Mouse (Mus musculus) cerebellum, adult 11 months (tissue): ENCODE data around the gene Coq6.

Experiments
- DNase-seq: peaks from one replicate; pipeline ENCODE4 v3.0.0; 2022

Gene Coq6

DNA sequence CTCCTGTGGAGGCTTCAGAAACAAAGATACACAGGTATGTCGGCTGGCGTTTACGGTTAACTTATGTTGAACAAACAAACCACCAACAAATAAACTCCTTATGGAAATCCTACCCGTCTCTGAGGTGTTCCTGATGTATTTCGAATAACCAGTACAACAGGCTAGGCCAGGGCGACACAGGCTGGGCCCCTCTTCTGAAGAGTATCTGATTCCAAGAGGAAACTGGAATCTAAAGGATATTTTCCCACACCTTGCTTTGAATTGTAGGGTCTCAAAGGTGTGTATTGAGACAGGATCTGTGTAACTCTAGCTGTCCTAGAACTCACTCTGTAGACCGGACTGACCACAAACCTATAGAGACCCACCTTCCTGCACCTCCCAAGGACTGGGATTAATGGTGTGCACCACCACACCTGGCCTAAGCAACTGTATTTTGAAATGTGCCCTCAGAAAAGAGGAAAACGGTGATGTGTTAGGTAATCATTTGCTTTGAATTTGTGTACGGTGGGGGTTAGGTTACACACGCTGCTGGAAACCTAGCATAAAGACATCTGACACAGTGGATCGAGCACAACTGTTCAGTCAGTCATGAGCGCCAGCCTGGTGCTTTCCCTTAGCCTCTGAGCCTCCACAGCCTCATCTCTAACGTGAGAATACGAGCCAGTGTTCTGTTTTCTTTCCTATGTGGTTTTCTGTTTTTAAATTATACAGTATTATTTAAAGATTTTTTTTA lies 35.7 kb downstream of the Coq6 start:
- no peak for DNase-seq

DNA sequence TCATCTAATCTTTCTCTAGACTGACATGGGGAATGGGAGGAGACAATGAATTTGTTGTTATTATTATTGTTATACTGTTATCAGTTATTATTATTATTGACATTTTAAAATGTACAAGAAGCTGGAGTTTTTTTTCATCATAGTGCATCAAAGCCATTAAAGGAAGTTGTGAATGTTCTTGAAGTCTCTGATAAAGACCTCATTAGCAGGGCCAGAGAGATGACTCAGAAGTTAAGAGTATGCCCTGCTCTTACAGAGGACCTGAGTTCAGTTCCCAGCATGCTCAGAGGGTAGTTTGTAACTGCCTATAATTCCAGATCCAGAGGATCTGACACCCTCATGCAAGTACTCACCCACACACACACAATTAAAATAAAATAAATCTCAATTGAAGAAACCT lies 36.2 kb downstream of the Coq6 start:
- no peak for DNase-seq

DNA sequence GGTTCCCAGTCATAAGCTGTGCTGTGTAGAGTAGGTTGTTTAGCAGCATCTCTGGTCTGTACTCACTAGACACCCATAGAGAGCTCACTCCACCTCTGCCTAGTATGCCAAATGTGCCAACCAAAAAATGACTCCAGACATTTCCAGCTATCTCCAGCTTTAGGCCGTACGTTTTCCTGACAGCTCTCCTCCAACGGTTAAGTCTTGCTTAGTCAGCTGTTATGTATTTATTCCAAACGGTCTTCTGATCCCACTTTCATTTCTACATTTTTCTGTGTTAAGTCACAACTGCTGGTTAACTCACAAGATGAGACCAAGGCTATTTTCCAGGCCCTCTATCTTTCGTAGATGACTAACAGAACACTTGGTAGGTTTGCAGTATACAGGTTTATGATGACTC lies 37.2 kb downstream of the Coq6 start:
- DNase-seq: no peak

DNA sequence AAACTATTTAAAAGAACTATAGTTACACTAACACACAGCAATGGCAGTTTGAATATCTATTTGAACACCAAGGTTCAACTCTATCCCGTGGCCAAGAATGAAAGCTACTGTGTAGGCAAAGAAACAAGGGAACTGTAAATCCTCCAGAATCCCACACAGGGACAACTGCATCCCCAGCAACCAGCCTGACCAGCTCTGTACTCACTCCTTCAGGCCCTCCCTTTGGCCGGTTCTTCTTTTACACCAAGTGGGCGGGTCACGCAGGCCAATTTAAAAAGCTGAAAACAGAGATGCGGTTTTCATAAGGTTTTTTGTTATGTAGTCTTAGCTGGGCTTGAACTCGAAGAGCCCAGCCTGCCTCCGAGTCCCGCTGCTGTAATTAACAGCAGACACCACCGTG lies 37.7 kb downstream of the Coq6 start:
- no peak for DNase-seq

DNA sequence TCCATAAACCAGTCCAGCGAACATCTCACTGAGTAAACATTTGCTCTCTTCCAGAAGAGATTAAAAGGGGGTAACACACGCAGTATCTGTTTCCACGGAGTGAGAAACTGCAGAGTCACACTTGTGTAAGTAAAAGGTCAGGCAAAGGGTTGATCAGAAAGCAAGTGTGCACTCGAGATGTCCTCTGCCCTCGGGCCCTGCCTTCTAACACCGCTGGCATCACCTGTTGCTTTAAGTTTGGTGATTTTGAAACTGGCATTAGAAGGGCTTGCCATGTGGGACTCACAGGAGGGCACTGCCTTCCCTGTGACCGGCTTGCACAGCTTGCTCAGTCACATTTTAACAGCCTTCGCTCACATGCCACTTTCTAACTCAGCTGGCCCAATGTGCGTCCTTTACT lies 38.2 kb downstream of the Coq6 start:
- DNase-seq: no peak

DNA sequence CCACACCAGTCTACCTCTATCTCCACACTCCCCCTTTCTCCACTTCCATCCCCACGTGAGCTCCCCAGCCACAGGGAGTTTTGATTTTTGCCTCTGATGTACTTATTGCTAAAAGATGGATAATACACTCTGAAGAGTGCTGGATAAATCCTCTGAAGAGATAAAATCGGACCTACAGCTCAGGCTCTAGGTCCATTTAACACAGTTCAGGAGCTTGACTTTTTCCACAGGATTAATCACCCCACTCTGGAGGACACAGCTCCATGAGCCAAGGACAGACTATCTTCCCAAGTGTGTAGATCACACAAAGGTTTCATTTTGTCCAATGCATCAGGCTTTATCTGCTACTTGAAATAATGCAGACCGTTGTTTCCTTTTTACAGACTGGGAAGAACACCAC lies 38.6 kb downstream of the Coq6 start:
- DNase-seq: no peak

DNA sequence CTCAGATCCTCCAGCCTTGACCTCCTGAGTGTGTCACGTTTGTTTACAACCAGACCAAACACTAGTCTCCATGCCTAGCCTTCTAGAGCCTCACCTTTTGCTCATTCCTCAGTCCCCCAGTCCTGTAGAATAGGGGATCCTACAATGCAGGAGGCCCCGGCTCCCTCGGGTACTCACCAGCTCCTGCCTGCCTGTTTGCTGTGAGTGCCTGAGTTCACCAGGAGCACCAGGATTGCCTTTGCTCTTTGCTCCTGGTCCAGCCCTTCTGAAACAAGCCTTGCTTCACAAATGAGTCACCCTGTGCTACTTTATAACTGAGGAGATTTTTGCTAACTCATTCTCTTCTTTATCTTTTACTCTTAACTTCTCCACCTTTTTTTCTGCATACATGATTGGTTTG lies 39.2 kb downstream of the Coq6 start:
- DNase-seq: no peak

DNA sequence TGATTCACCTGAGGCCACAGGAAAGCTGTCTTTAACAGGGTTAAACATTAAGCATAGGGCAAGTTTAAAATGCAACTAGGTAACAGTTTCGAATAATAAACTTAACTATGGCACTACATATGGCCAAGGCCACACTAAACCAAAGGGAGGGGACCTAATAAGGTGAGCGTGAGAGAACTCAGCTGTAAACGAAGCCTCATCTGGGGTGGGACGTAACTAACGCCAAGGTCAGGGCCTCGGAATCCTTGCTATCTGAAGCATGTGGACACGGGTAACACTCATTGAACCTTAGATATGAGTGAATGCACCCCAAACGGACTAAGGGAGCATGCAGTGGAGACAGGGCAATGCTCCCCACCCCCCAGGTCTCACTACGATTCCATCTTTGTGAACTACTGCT lies 41.5 kb downstream of the Coq6 start:
- no peak for DNase-seq

DNA sequence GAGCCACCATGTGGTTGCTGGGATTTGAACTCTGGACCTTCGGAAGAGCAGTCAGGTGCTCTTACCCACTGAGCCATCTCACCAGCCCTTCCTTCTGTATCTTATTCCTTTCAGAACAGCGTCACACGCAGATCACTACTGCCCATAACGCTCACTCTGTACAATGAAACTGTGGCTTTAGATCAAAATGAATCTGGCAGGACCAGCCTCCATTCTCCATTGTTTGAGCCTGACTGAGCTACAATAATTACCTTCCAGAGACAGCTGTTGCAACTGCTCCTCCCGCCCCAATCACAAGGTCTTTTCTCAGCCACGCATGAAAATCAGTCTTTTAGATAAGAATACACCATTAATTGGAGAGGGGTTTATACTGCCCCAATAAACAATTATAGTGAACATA lies 43.1 kb downstream of the Coq6 start:
- DNase-seq: no peak

DNA sequence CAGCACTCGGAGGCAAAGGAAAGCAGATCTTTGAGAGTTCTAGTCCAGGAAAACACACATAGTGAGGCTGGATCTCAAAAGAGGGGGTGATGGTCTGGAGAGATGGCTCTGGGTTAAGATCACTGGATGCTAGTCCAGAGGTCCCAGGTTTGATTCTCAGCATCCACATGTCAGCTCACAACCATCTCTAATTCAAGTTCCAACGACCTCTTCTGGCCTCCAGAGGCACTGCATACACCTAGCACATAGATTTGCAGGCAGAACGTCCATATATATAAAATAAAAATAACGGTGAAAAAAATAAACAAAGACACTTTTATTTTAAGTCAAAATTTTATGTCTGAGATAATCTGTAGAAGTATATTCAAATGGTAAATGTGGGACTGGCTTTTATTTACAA lies 45.8 kb downstream of the Coq6 start:
- DNase-seq: no peak

DNA sequence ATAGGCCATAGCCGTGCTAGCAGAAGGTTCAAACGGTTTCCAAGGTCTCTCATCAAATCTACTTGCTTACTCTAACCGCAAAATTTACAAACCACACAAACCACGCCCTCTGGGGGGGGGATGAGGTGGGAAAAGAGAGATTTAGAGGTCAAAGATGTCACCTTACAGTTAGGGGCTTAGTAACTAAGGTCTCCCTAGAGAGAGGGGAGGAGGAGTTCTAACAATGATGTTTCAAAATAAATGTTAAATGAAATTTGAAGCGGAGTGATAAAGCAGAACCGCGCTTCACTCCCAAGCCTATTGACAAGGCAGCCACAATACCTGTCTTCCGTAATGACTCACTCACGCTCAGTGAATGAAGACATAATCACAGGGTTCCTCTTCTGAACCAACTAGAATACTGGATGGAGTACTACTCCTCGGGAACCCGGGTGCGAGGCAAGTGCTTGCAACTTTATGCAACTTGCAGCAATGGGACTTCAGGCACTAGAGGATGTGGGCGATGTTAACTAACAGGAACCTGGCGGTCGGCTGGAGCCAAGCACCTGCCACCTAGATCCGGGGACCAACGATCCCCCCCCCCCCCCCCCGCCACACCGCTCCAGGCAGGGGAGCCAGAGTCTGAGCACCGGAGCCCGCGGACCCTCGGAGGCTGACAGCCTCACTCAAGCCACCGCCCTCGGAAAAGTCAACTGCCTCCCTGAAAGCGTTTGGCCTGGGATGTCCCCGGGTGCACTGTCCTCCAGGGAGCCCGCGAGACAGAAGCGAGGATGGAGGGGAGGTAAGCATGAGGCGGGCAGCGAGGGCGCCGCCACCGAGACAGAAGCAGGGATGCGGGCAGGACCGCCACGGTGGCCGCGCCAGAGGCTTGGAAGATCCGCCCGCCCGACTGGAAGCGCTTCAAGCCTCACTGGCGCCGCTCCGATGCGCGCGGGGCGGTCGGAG lies 46.7 kb downstream of the Coq6 start:
- DNase-seq: peak; percentile 32

DNA sequence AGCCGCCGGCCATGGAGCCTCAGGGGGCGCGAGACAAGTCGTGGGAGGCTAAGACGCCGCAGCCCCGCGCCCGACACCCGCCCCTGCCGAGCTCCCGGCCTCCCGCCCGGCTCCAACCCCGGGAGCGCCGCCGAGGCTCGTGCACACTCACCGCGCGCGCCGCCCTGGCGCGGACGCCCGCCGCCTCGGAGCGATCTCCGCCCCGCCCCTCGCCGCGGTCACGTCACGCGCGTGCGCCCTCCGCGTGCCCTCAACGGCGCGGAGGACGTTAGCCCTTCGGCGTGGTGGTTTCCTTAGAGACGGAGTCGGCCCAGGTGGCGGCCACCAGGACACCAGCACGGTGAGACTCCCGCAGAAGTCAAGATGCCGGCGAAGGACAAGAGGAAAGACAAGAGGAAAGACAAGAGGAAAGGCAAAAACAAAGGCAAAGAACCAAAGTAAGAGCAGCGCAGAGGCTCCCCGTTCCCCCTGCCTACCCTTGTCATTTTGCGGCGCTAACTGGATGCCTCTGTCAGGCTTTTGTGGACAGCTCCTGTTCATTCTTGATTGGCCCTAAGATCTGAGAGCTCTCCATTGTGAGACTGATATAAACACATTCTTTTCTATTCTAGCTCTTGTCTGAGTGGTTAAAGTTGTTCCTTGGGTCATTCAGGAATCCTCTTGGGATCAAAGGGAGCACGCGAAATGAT lies 47.5 kb downstream of the Coq6 start, which contains the start of the genes Entpd5 and Bbof1:
Gene Entpd5 (minus strand): TSS at position 211 of the 689 bp plus-strand sequence.
Gene Bbof1 (plus strand): TSS at position 253 of the 689 bp plus-strand sequence.
- DNase-seq: peak; percentile 91

DNA sequence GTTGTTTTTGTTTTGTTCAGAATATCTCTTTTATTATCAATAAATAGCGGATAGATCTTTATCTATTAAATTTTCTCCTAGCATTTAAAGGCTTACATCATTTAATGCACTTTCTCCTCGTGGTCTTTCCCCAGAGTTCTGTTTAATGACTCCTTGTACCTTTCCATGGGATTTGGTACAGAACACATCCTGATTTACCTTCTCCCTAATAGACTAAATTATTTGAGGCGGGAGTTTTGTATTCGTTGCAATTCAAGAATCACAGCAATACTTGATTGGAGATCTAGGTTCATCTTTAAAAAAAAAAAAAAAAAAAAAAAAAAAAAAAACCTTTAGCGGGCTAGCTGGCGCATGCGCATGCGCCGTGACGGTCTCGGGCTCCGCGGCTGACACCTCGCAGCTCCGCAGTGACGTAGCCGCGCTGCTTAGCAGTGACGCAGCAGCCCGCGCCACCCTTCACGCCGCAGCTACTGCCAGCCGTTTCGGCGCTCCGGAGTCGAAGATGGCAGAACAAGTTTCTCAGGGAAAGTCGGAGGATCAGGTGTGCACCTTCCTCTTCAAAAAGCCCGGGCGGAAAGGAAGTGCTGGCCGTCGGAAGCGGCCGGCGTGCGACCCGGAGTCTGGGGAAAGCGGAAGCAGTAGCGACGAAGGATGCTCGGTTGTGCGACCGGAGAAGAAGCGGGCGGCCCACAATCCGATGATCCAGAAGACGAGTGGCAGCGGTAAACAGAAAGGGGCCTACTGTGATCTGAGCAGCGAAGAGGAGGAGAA lies 55.6 kb downstream of the Coq6 start, which contains the start of gene Rnf113a2:
Gene Rnf113a2 (plus strand): TSS at position 363 of the 771 bp plus-strand sequence.
- DNase-seq: peak; percentile 75

DNA sequence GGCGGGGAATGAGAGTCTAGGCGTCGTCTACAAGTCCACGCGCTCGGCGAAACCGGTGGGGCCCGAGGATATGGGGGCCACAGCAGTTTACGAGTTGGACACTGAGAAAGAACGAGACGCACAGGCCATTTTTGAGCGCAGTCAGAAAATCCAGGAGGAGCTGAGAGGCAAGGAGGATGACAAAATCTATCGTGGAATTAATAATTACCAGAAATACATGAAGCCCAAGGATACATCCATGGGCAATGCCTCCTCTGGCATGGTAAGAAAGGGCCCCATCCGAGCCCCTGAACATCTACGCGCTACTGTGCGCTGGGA lies 56.1 kb downstream of the Coq6 start:
- DNase-seq: no peak
